Mouse (Mus musculus) midbrain, postnatal 0 days (tissue): ENCODE measurements around the gene Arel1. TPM values are rescaled to one million over a fixed set of nuclear protein-coding genes. Genes with fewer than 3 reads are reported as not detected.
A peak's percentile ranks its signal among the peaks of the same experiment; 100 is the strongest.

Source experiments
- ATAC-seq: fragments of 200-750 bp; cut with Nextera tagmentation; 2 replicates; pipeline ENCODE4 v1.8.0; 2017; ENCODE audit warnings: moderate number of reproducible peaks, mild to moderate bottlenecking, moderate TSS enrichment, moderate library complexity; ENCODE audit not compliant: low FRiP score
- DNase-seq: peaks from one replicate; pipeline ENCODE4 v3.0.0-alpha.2; 2015; ENCODE audit warnings: low spot score
- H3K27ac ChIP-seq: fragments of 300-500 bp; sonication (generic); 2 replicates; pipeline ENCODE4 v1.5.1; 2014; ENCODE audit warnings: low read depth, mild to moderate bottlenecking, low read length, mixed read lengths
- H3K27me3 ChIP-seq: fragments of 300-500 bp; sonication (generic); 2 replicates; pipeline ENCODE4 v1.6.1; 2014; ENCODE audit warnings: low read length, control low read depth, mixed read lengths; ENCODE audit not compliant: insufficient read depth
- H3K36me3 ChIP-seq: fragments of 300-500 bp; sonication (generic); 2 replicates; pipeline ENCODE4 v1.6.1; 2014; ENCODE audit warnings: low read length, control low read depth, mixed read lengths; ENCODE audit not compliant: insufficient read depth
- H3K4me1 ChIP-seq: fragments of 300-500 bp; sonication (generic); 2 replicates; pipeline ENCODE4 v1.6.1; 2014; ENCODE audit warnings: mild to moderate bottlenecking, control low read depth, antibody characterized with exemption, low read length, mixed read lengths; ENCODE audit not compliant: insufficient read depth
- H3K4me2 ChIP-seq: fragments of 300-500 bp; sonication (generic); 2 replicates; pipeline ENCODE4 v1.6.1; 2014; ENCODE audit warnings: low read depth, mild to moderate bottlenecking, low read length, mixed read lengths; ENCODE audit not compliant: poor library complexity, severe bottlenecking
- H3K4me3 ChIP-seq: fragments of 300-500 bp; sonication (generic); 2 replicates; pipeline ENCODE4 v1.5.1; 2014; ENCODE audit warnings: low read depth, mild to moderate bottlenecking, low read length, moderate library complexity
- H3K9ac ChIP-seq: fragments of 300-500 bp; sonication (generic); replicated peaks from 2 replicates; pipeline ENCODE4 v1.6.1; 2014; ENCODE audit warnings: mild to moderate bottlenecking, low read length, moderate library complexity, mixed read lengths; ENCODE audit not compliant: poor library complexity, severe bottlenecking
- H3K9me3 ChIP-seq: fragments of 300-500 bp; sonication (generic); 2 replicates; pipeline ENCODE4 v1.6.1; 2016; ENCODE audit warnings: low read length, control low read depth
- CTCF ChIP-seq: IDR thresholded peaks from 2 replicates; pipeline ENCODE4 v1.5.1; 2016; ENCODE audit warnings: antibody characterized with exemption, mild to moderate bottlenecking
- WGBS: fragments of 180-500 bp; shearing (Covaris S2); extraction: QIAGEN DNeasy Blood & Tissue Kit; methylation state at CpG from one replicate; pipeline ENCODE4 v1.1.7; 2014; 5-methylcytosine and 5-hydroxymethylcytosine counted together
- polyA plus RNA-seq: library from polyadenylated mRNA; unstranded; fragments of >200 nt; fragmentation: Nextera tagmentation; extraction: Ambion mirVana; gene quantifications from 2 replicates; pipeline ENCODE4 v1.2.1, GENCODE M21; 2015
- total RNA-seq: library from RNA; depleted of rRNA; stranded (reverse); fragments of >200 nt; gene quantifications from 2 replicates; pipeline ENCODE4 v1.2.3, GENCODE M21; 2014; rRNA removed

Gene Arel1
- 101 and 104 TPM in 2 replicates for total RNA-seq
- 31.7 and 33.8 TPM in 2 replicates for polyA plus RNA-seq

DNA sequence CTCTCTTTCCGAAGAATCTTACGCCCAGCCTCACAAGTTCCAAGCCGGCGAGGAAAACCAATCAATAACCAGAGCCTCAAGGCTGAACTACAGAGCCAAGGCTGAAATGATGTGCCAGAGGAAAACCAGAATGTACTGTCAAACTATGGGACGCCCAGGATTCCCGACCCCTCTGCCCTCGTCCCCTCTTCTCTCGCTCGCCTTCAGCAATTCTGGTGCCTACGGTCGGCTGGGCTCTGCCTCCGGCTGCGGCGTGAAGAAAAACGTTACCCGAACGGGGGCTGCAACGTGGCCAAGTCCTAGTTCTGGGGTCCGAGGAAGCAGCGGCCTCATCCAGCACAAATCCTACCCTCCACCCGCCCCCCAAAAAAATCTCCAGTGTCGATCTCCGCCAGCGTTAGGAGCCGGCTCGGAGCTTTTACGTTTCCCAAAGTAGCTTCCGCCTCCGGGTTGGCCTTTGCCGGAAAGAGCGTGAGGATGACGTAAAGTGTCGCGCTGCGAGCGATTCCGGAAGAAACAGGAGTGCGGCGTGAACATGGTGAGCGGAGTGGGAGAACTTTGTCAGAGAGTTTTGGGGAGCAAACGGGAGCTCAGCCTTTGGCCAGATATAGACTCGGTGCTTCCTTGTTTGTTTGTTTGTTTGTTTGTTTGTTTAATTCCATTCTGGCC lies at the start of gene Arel1, which contains the start of gene Fcf1:
Arel1 (minus strand) TSS at position 473 of the 669 bp plus-strand sequence.
Fcf1 (plus strand) TSS at position 470 of the 669 bp plus-strand sequence.
- 0% methylated on average over 42 of the region's 42 CpGs for WGBS
- H3K4me2 ChIP-seq, result peak within 1 kb of the TSS; percentile 95
- H3K36me3 ChIP-seq, result peaks cover 3% of the 10 kb centered on the region; the same call in 1 of the 2 replicates
- TF ChIP-seq CTCF, result no peak
- H3K9ac ChIP-seq, result peak within 1 kb of the TSS; percentile 84
- peak; percentile 75 for ATAC-seq
- peak within 1 kb of the TSS; percentile 89 for H3K4me3 ChIP-seq
- peak within 1 kb of the TSS; percentile 70 for H3K27ac ChIP-seq
- peaks cover 12% of the 10 kb centered on the region for H3K4me1 ChIP-seq
- no peaks in the 10 kb centered on the region for H3K27me3 ChIP-seq
- H3K9me3 ChIP-seq, result no peaks in the 10 kb centered on the region
- peak; percentile 94 for DNase-seq

DNA sequence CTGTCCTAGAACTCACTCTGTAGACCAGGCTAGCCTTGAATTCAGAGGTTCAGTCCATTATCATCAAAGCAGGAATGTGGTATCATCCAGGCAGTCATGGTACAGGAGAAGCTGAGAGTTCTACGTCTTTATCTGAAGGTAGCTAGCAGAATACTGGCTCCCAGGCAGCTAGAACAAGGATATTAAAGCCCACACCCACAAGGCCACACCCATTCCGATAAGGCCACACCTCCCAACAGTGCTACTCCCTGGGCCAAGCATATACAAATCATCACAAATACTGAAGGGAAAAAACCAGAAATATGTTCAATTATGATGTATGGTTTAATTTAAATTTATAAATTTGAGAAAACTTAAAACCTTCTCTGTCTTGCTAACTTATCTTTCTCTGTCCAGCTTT lies 41.5 kb upstream of the Arel1 start:
- Histone ChIP-seq H3K27ac (no peak overlapping the region), H3K4me3 (no peak overlapping the region), H3K9ac (no peak overlapping the region), H3K9me3 (no peaks in the 10 kb centered on the region), H3K27me3 (no peaks in the 10 kb centered on the region), H3K4me2 (no peak overlapping the region), H3K4me1 (no peaks in the 10 kb centered on the region), H3K36me3 (peaks cover 24% of the 10 kb centered on the region)
- 96% methylated on average over 2 of the region's 2 CpGs for WGBS
- no peak for TF ChIP-seq CTCF
- DNase-seq (no peak), ATAC-seq (no peak)

- H3K36me3 ChIP-seq, result peaks cover 24% of the 10 kb centered on the region
- H3K4me3 ChIP-seq, result no peak overlapping the region
- H3K27ac ChIP-seq, result no peak overlapping the region
- no peaks in the 10 kb centered on the region for H3K27me3 ChIP-seq
- H3K4me2 ChIP-seq, result no peak overlapping the region
- H3K9me3 ChIP-seq, result no peaks in the 10 kb centered on the region
- ATAC-seq (no peak), DNase-seq (no peak)
- no peaks in the 10 kb centered on the region for H3K4me1 ChIP-seq
- TF ChIP-seq CTCF, result no peak
- no peak overlapping the region for H3K9ac ChIP-seq
- WGBS, result 93% methylated on average over 2 of the region's 2 CpGs
These were observed 39.8 kb upstream of the Arel1 start for GRCm38 (mm10) chr12:85010541-85010940.

- WGBS, result 94% methylated on average over 1 of the region's 1 CpGs
- no peak for TF ChIP-seq CTCF
- no peak overlapping the region for H3K27ac ChIP-seq
- no peak for DNase-seq
- peaks cover 18% of the 10 kb centered on the region for H3K36me3 ChIP-seq
- no peaks in the 10 kb centered on the region for H3K4me1 ChIP-seq
- no peak overlapping the region for H3K4me2 ChIP-seq
- ATAC-seq, result no peak
- H3K9me3 ChIP-seq, result no peaks in the 10 kb centered on the region
- H3K4me3 ChIP-seq, result no peak overlapping the region
- no peaks in the 10 kb centered on the region for H3K27me3 ChIP-seq
- H3K9ac ChIP-seq, result no peak overlapping the region
These were observed 39.1 kb upstream of the Arel1 start for GRCm38 (mm10) chr12:85009776-85010175.

GRCm38 (mm10) chr12:85007021-85007420 lies 36.3 kb upstream of the Arel1 start:
- DNase-seq (no peak), ATAC-seq (no peak)
- Histone ChIP-seq H3K36me3 (no peaks in the 10 kb centered on the region), H3K4me1 (no peaks in the 10 kb centered on the region), H3K4me3 (no peak overlapping the region), H3K4me2 (no peak overlapping the region), H3K27me3 (no peaks in the 10 kb centered on the region), H3K27ac (no peak overlapping the region), H3K9ac (no peak overlapping the region), H3K9me3 (no peaks in the 10 kb centered on the region)
- no peak for TF ChIP-seq CTCF

DNA sequence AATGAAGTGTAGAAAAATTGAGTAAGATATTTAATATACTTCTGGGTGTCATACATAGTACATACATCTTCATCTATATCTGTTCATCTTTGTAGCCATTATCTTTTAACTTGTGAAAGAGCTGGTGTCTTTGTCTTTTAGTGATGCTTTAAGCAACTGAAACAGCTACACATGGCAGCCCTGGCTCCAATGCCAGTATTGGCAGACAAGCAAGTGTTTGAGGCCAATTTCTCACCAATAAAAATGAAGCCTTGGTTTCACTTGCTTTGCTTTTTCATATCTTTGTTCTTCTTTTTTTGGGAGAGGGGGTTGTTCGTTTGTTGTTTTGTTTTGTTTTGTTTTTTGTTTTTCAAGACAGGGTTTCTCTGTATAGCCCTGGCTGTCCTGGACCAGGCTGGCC lies 35.5 kb upstream of the Arel1 start:
- H3K36me3 ChIP-seq, result no peaks in the 10 kb centered on the region
- WGBS, result 93% methylated on average over 1 of the region's 1 CpGs
- no peaks in the 10 kb centered on the region for H3K4me1 ChIP-seq
- H3K4me2 ChIP-seq, result no peak overlapping the region
- H3K9me3 ChIP-seq, result no peaks in the 10 kb centered on the region
- no peak overlapping the region for H3K9ac ChIP-seq
- TF ChIP-seq CTCF, result no peak
- H3K4me3 ChIP-seq, result no peak overlapping the region
- ATAC-seq (no peak), DNase-seq (no peak)
- H3K27me3 ChIP-seq, result no peaks in the 10 kb centered on the region
- H3K27ac ChIP-seq, result no peak overlapping the region
